Mouse (Mus musculus): ENCODE measurements at regions not wholly inside any gene's neighbourhood (a gene's known extent, or its start where the extent isn't known, plus 50 kb on each side); places are given as distances from the start of the nearest gene placed in this dataset.

- no peaks in the 10 kb centered on the region for H3K36me3 ChIP-seq
- no peaks in the 10 kb centered on the region for H3K27me3 ChIP-seq
- 14% methylated on average over 2 of the region's 2 CpGs for WGBS
- no peak overlapping the region for H3K4me2 ChIP-seq
- no peak overlapping the region for H3K4me3 ChIP-seq
- H3K9me3 ChIP-seq = no peaks in the 10 kb centered on the region
- H3K27ac ChIP-seq (replicated peaks) = no peak overlapping the region
- no peak for ATAC-seq (ENCODE audit: low FRiP score, low read depth)
- H3K4me1 ChIP-seq (replicated peaks) = 0 out of 2 replicates have a peak, but pooled peaks cover 7% of the 10 kb centered on the region
- H3K9ac ChIP-seq = no peak overlapping the region
Measured at GRCm38 (mm10) chr8:34732808-34733207, 621.3 kb upstream of the Gm10131 start.

GRCm38 (mm10) chr8:34732362-34732761 lies 620.8 kb upstream of the Gm10131 start:
- no peak overlapping the region for H3K27ac ChIP-seq (replicated peaks)
- 0 out of 2 replicates have a peak, but pooled peaks cover 7% of the 10 kb centered on the region for H3K4me1 ChIP-seq (replicated peaks)
- no peak overlapping the region for H3K9ac ChIP-seq
- no peak overlapping the region for H3K4me2 ChIP-seq
- no peaks in the 10 kb centered on the region for H3K27me3 ChIP-seq
- H3K9me3 ChIP-seq = no peaks in the 10 kb centered on the region
- WGBS = 25% methylated on average over 1 of the region's 1 CpGs
- H3K36me3 ChIP-seq = no peaks in the 10 kb centered on the region
- ATAC-seq (ENCODE audit: low FRiP score, low read depth) = no peak
- H3K4me3 ChIP-seq = no peak overlapping the region

DNA sequence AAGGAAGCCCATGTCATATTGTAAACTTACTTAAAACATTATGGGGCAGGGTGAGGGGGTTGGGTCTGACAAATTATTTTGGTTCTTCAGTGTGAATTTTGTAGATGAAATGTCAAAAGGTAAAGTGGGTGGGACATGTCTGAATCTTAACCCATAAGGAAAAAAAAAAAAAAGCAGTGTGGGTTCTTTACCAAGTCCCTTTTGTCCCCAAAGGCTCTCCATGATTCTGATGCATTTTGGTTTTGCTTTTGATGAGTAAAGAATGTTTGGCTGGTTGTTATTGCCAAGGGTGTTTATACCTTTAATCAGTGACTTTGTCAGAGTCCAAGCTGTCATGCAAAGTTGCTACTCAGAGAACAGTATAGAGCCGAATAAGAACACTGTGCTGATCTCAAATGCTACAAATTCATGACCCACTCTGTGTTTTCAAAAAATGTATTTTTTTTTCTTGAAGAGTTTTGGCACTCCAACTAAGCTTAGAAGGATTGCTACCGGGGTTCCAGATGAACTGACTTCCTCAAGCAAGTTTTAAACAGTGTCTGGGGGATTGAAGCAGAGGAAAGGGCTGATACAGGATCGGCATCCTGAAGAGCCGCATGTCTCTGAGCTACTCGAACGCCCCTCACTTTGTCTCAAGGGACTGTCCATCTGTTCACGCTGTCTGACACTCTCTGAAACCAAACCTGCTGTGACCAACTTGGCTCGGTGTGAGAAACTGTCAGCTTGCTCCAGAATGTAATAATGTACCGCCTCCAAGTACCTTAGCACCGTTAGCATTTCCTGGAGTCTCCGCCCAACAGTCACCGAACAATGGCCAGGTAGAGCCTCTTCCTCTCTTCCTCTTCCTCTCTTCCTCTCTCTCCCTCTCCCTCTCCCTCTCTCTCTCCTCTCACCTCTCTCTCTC lies 619.8 kb upstream of the Gm10131 start:
- H3K36me3 ChIP-seq = no peaks in the 10 kb centered on the region
- no peak overlapping the region for H3K4me3 ChIP-seq
- H3K9me3 ChIP-seq = no peaks in the 10 kb centered on the region
- peak overlapping the region; percentile 41 for H3K4me2 ChIP-seq
- H3K27ac ChIP-seq (replicated peaks) = no peak overlapping the region
- no peak overlapping the region for H3K9ac ChIP-seq
- no peaks in the 10 kb centered on the region for H3K27me3 ChIP-seq
- WGBS = 27% methylated on average over 12 of the region's 12 CpGs
- no peak for ATAC-seq (ENCODE audit: low FRiP score, low read depth)
- 0 out of 2 replicates have a peak, but pooled peaks cover 7% of the 10 kb centered on the region for H3K4me1 ChIP-seq (replicated peaks)

GRCm38 (mm10) chr8:34729585-34729984 lies 618.0 kb upstream of the Gm10131 start:
- WGBS = 88% methylated on average over 7 of the region's 7 CpGs
- ATAC-seq (ENCODE audit: low FRiP score, low read depth) = no peak
- Histone ChIP-seq H3K27me3 (no peaks in the 10 kb centered on the region), H3K4me2 (no peak overlapping the region), H3K4me3 (no peak overlapping the region), H3K9me3 (no peaks in the 10 kb centered on the region), H3K36me3 (no peaks in the 10 kb centered on the region), H3K27ac (replicated peaks) (no peak overlapping the region), H3K9ac (no peak overlapping the region), H3K4me1 (replicated peaks) (0 out of 2 replicates have a peak, but pooled peaks cover 7% of the 10 kb centered on the region)

DNA sequence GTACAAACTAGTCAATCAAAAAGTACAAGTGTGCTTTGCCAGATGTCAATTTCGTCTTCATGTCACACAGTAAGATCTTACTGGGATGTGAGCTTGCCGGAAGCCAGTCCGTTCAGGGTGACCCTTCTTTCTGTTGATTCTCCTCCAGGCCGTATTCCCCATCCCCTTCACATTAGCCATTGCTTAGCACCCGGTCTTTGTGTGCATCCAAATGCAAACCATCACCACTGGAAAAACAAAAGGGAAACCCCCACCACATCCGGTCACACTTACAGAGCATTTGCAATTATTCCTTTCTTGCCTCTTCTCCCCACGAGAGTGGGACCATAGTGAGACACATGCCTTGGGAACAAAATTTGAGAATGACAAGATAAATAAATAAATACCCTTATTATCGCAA lies 616.2 kb upstream of the Gm10131 start:
- WGBS = 53% methylated on average over 8 of the region's 8 CpGs
- Histone ChIP-seq H3K4me3 (no peak overlapping the region), H3K9me3 (no peaks in the 10 kb centered on the region), H3K36me3 (no peaks in the 10 kb centered on the region), H3K4me2 (no peak overlapping the region), H3K27me3 (no peaks in the 10 kb centered on the region), H3K27ac (replicated peaks) (no peak overlapping the region), H3K9ac (no peak overlapping the region), H3K4me1 (replicated peaks) (0 out of 2 replicates have a peak, but pooled peaks cover 4% of the 10 kb centered on the region)
- ATAC-seq (ENCODE audit: low FRiP score, low read depth) = no peak

DNA sequence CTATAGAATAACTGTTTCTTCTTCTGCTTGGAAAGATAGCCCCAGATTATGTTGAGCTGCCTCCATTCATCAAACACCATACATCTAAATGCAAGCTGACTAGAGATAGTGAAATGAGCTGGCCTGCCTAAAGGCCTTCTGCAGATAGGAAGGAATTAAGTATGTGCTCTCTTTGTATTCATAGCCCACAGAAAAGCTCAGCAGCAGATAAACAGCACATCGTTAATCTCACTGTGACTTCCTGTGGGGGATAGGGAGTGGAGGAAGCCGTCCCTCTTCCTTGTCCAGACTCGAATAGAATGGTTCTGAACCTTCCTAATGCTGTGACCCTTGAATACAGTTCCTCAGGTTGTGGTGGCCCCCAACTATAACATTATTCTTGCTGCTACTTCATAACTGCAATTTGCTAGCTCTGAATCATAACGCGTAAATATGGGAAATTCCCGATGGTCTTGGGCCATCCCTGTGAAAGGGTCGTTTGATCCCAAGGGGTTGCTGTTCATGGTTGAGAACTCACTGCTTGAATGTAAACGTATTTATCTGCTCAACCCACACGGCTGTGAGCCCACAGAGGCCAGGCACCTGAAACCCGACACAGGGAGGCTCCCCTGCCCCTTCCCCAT lies 614.7 kb upstream of the Gm10131 start:
- WGBS = 75% methylated on average over 10 of the region's 10 CpGs
- H3K4me1 ChIP-seq (replicated peaks) = no peaks in the 10 kb centered on the region
- no peak overlapping the region for H3K4me3 ChIP-seq
- no peak overlapping the region for H3K4me2 ChIP-seq
- H3K27me3 ChIP-seq = no peaks in the 10 kb centered on the region
- no peaks in the 10 kb centered on the region for H3K9me3 ChIP-seq
- no peak overlapping the region for H3K9ac ChIP-seq
- ATAC-seq (ENCODE audit: low FRiP score, low read depth) = no peak
- no peaks in the 10 kb centered on the region for H3K36me3 ChIP-seq
- no peak overlapping the region for H3K27ac ChIP-seq (replicated peaks)

GRCm38 (mm10) chr8:34725546-34725945 lies 614.0 kb upstream of the Gm10131 start:
- 78% methylated on average over 4 of the region's 4 CpGs for WGBS
- no peaks in the 10 kb centered on the region for H3K9me3 ChIP-seq
- H3K4me2 ChIP-seq = no peak overlapping the region
- H3K4me1 ChIP-seq (replicated peaks) = no peaks in the 10 kb centered on the region
- H3K36me3 ChIP-seq = no peaks in the 10 kb centered on the region
- H3K27ac ChIP-seq (replicated peaks) = no peak overlapping the region
- no peaks in the 10 kb centered on the region for H3K27me3 ChIP-seq
- no peak overlapping the region for H3K4me3 ChIP-seq
- no peak overlapping the region for H3K9ac ChIP-seq
- no peak for ATAC-seq (ENCODE audit: low FRiP score, low read depth)

DNA sequence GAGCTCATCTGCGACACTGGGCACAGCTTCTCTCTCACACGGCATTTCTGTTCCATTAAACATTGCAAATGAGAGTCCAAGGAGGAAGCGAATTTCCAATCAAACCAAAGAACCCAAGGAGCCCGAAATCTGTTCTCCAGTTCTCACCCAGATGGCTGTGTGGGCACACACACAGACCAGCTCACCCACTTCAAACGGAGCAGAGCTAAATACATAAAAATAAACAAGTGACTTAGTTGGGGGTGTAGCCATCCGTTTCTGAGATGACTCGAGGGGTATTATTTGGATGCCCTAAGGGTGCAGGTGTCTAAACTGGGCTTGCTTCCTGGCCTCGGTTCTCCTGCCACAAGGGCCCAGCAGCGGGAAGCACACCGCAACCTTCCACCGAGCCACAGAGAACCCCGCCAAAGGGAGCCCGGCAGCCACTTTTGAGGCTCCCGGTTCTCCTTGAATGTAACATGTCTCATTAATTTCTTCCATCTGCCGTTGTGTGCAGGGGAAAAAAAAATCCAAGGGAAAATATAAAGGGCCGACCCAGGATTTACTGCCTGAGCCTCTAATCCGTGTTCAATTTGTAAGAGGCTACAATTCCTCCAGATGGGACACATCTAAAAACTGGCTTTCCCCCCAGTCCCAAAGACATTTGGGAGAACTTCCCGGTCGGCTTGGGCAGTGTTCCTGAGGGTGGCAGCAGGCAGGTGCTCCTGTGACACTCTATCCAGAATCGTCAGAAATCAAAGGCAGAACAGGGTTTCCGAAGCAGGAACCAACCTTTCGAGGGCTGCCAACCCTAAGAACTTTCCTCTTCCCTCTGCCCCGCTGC lies 598.6 kb upstream of the Gm10131 start:
- WGBS = 77% methylated on average over 23 of the region's 23 CpGs
- no peaks in the 10 kb centered on the region for H3K9me3 ChIP-seq
- H3K27ac ChIP-seq (replicated peaks) = no peak overlapping the region

DNA sequence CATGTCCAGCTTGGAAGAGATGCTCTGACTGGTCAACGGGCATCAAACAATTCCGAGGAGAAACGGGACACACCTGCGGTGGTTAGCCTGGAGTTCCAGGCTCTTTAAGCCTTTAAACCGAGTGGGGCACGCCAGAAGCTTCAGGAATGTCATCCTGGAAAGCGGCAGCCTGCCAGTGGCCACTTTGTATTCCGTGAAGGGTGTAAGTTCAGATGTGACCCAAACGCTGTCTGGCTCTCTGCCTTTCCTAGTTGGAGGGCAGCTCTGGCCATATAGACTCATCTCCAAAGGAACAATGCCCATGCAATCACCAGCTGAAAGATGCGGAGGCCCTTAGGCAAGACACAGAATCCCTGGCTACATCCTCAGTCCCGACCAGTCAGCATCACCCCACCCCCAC lies 597.8 kb upstream of the Gm10131 start:
- WGBS = 61% methylated on average over 11 of the region's 11 CpGs

More for the DNA sequence above, 598.6 kb upstream of the Gm10131 start:
- no peaks in the 10 kb centered on the region for H3K4me1 ChIP-seq (replicated peaks)
- no peak overlapping the region for H3K9ac ChIP-seq
- H3K36me3 ChIP-seq = no peaks in the 10 kb centered on the region
- H3K4me2 ChIP-seq = no peak overlapping the region
- no peaks in the 10 kb centered on the region for H3K27me3 ChIP-seq
- no peak for ATAC-seq (ENCODE audit: low FRiP score, low read depth)
- no peak overlapping the region for H3K4me3 ChIP-seq

DNA sequence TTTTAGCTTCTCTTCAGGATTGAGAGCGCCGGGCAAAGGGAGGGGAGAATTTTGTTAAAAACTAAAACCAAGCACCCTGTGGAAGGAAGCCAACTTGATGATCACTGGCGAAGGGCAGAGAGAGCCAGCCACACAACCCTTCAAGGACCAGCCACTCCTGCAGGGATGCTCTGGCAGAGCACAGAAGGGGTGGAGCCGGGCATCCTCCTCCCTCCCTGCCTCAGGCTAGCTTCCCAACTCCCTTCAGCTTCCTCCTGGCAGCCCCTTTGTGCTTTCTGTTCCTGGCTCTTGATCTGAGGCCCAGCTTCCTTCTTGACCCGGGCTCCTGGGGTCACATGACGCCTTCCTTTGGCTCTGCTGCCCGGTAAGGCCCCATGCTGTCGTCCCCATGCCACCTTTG lies 591.8 kb upstream of the Gm10131 start:
- Histone ChIP-seq H3K27me3 (no peaks in the 10 kb centered on the region), H3K9me3 (no peaks in the 10 kb centered on the region), H3K9ac (no peak overlapping the region), H3K4me1 (replicated peaks) (no peaks in the 10 kb centered on the region), H3K4me2 (no peak overlapping the region), H3K4me3 (no peak overlapping the region), H3K36me3 (no peaks in the 10 kb centered on the region), H3K27ac (replicated peaks) (no peak overlapping the region)
- 11% methylated on average over 8 of the region's 8 CpGs for WGBS
- ATAC-seq (ENCODE audit: low FRiP score, low read depth) = 0 out of 2 replicates have a peak, but pooled peaks have one; percentile 48

More for the DNA sequence above, 597.8 kb upstream of the Gm10131 start:
- ATAC-seq (ENCODE audit: low FRiP score, low read depth) = no peak
- Histone ChIP-seq H3K4me1 (replicated peaks) (no peaks in the 10 kb centered on the region), H3K9me3 (no peaks in the 10 kb centered on the region), H3K27ac (replicated peaks) (no peak overlapping the region), H3K4me3 (no peak overlapping the region), H3K4me2 (no peak overlapping the region), H3K27me3 (no peaks in the 10 kb centered on the region), H3K36me3 (no peaks in the 10 kb centered on the region), H3K9ac (no peak overlapping the region)

- H3K4me3 ChIP-seq = no peak overlapping the region
- H3K36me3 ChIP-seq = no peaks in the 10 kb centered on the region
- no peak for ATAC-seq (ENCODE audit: low FRiP score, low read depth)
- H3K27me3 ChIP-seq = no peaks in the 10 kb centered on the region
- no peak overlapping the region for H3K27ac ChIP-seq (replicated peaks)
- no peak overlapping the region for H3K9ac ChIP-seq
- no peak overlapping the region for H3K4me2 ChIP-seq
- no peaks in the 10 kb centered on the region for H3K4me1 ChIP-seq (replicated peaks)
- H3K9me3 ChIP-seq = no peaks in the 10 kb centered on the region
- 90% methylated on average over 2 of the region's 2 CpGs for WGBS
Measured at GRCm38 (mm10) chr8:34702806-34703205, 591.3 kb upstream of the Gm10131 start.

GRCm38 (mm10) chr8:34699015-34699414 lies 587.5 kb upstream of the Gm10131 start:
- no peak overlapping the region for H3K27ac ChIP-seq (replicated peaks)
- no peaks in the 10 kb centered on the region for H3K36me3 ChIP-seq
- H3K4me3 ChIP-seq = no peak overlapping the region
- no peak for ATAC-seq (ENCODE audit: low FRiP score, low read depth)
- H3K4me1 ChIP-seq (replicated peaks) = no peaks in the 10 kb centered on the region
- H3K9me3 ChIP-seq = no peaks in the 10 kb centered on the region
- H3K27me3 ChIP-seq = no peaks in the 10 kb centered on the region
- H3K4me2 ChIP-seq = no peak overlapping the region
- 64% methylated on average over 4 of the region's 4 CpGs for WGBS
- H3K9ac ChIP-seq = no peak overlapping the region
